In the genomic region with DNA sequence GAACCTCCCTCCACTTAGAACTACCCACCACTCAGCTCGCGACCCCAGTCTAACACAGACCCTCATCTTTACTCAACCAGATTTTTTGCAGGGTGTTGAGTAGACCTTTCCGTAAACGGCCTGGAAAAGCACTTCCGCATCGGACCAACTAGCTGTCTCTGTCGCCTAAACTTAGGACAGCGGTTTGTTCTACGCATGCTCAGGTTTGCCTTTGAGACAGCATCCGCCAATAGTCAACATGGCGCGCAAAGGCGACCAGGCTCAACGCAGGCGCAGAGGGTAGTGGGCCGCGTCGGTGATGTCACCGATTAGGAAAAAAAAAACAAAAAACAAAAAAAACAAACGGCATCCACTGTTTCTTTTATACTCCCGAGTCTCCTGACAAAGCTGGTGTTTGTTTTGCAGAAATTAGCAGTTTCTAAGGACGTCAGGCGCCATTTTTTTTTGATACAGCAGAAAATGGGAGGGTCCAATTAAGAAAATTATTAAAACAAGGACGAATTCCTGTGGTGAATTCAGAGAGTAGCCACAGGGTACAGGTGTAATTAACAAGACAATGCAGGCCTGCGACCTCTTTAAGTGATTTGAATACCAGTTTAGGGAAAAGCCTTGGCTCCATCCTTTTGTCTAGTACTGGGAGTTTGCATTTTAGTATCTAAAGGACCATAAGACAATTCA, we compare ENCODE assay signal across 8 mouse cellular contexts. TPM values are rescaled to one million over a fixed set of nuclear protein-coding genes. Genes with fewer than 3 reads are reported as not detected.
DNase-seq lines count a peak whose midpoint lies in the region; ATAC-seq and TF ChIP-seq lines count a peak whose summit lies in the region.

A gene (minus strand): TSS at position 451 of the 678 bp plus-strand sequence.

- DNase-seq in WW6 (ENCODE audit: low read depth, low spot score) = peak; percentile 49
- peak; percentile 25 to 67 for DNase-seq in cerebellum, postnatal 4 days (ENCODE audit: low spot score in 2 of 2)
- peak; percentile 75 for DNase-seq in gastrocnemius, adult 18-20 months (ENCODE audit: low spot score)
- DNase-seq in hindbrain, postnatal 0 days (ENCODE audit: low spot score) = peak; percentile 91
- peak; percentile 71 to 79 for DNase-seq in left cerebral cortex, adult 2 months (ENCODE audit: extremely low spot score in 1 of 2, low spot score in 2 of 2)
- DNase-seq in right cerebral cortex, adult 2 months (ENCODE audit: low spot score in 2 of 2) = peak; percentile 77 to 79
- peak; percentile 77 for DNase-seq in urinary bladder, postnatal 14 days (ENCODE audit: low spot score)

- no peaks in the 10 kb centered on the region for H3K9me3 ChIP-seq in hindbrain, postnatal 0 days (ENCODE audit: low read length)

- no peak for TF ChIP-seq CTCF in hindbrain, postnatal 0 days (IDR thresholded peaks at IDR 0.05; ENCODE audit: low read depth)
- no peak for TF ChIP-seq CTCF in left cerebral cortex, adult 2 months (IDR thresholded peaks at IDR 0.05)

- peak within 1 kb of the TSS; percentile 54 for H3K4me2 ChIP-seq in hindbrain, postnatal 0 days (ENCODE audit: low read depth, low read length)

- H3K27ac ChIP-seq in hindbrain, postnatal 0 days = peak within 1 kb of the TSS; percentile 74
- H3K27ac ChIP-seq in left cerebral cortex, adult 2 months = peak within 1 kb of the TSS; percentile 66; the same call in 1 of the 2 replicates

- intact Hi-C loops in left cerebral cortex, adult 2 months (cut with DNase I) = loop anchor here (1.0 kb wide), 1 partner anchor 27 kb away; a partner anchor contains a TSS

- peak within 1 kb of the TSS; percentile 49 for H3K4me3 ChIP-seq in hindbrain, postnatal 0 days (ENCODE audit: low read length)
- H3K4me3 ChIP-seq in left cerebral cortex, adult 2 months = peak within 1 kb of the TSS; percentile 60

- WGBS in hindbrain, postnatal 0 days = 28% methylated on average over 25 of the region's 25 CpGs

- H3K9ac ChIP-seq in hindbrain, postnatal 0 days (replicated peaks; ENCODE audit: low read length) = peak within 1 kb of the TSS; percentile 47

- peak; percentile 98 for ATAC-seq in hindbrain, postnatal 0 days
- peak; percentile 99 for ATAC-seq in megakaryocyte, adult 5-6 weeks (ENCODE audit: poor library complexity, severe bottlenecking)

- no peaks in the 10 kb centered on the region for H3K36me3 ChIP-seq in hindbrain, postnatal 0 days (ENCODE audit: insufficient read depth, low read length)

- H3K27me3 ChIP-seq in hindbrain, postnatal 0 days (ENCODE audit: insufficient read depth, low read length) = no peaks in the 10 kb centered on the region

- no peaks in the 10 kb centered on the region for H3K4me1 ChIP-seq in hindbrain, postnatal 0 days (ENCODE audit: insufficient read depth, low read length)

RNA-seq across cellular contexts. Expression of the gene that starts here (rescaled TPM):
- 1 to 10 TPM; 1.3 to 1.6 TPM for total RNA-seq in gastrocnemius, adult 18-20 months (2021)
- 6.5 and 9.5 TPM in 2 replicates for total RNA-seq in hindbrain, postnatal 0 days (2014; rRNA removed)
- 3.8 and 5.2 TPM in 2 replicates for polyA plus RNA-seq in hindbrain, postnatal 0 days (2015; fragmentation: Nextera tagmentation; extraction: Ambion mirVana)
- total RNA-seq in left cerebral cortex, adult 2 months (2021) = 10 to 100 TPM in 1 of 2 experiments, 1 to 10 TPM in 1; 9.0 to 10.1 TPM
- 14.3 and 14.4 TPM in 2 replicates for total RNA-seq in megakaryocyte, adult 5-6 weeks (2015)
- total RNA-seq in megakaryocyte, adult 5-6 weeks (2017) = 11.8 and 15.9 TPM in 2 replicates

Comparison
In these comparisons a context has a peak if more than half of its experiments do, and no peak if none do; other contexts are left out.
1. Peak in every context shown above with its lines: DNase-seq, ATAC-seq, H3K4me3 ChIP-seq and H3K27ac ChIP-seq.